Mouse (Mus musculus) liver (tissue): ENCODE measurements at regions not wholly inside any gene's neighbourhood (a gene's known extent, or its start where the extent isn't known, plus 50 kb on each side); places are given as distances from the start of the nearest gene placed in this dataset.

Experiments
- DNase-seq: peaks from one replicate; pipeline ENCODE4 v3.0.0-alpha.2; 2020; ENCODE audit warnings: mixed read lengths

DNA sequence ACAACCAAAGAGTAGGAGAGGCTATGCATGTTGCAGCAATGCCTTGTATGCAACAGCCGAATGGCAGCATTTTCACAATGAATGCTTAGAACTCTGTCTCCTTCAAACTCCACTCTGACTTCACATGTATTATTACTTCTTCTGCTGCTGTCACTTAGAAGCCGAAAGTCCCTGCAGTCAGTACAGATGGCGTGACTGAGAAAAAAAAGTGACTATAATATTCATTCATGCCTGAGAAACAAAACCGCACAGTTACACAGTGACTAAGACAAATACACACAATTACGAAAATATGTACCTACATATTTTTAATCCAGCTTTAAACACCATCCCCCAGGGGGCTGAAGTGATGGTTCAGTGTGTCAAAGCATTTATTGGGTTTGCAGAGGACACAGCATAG is 154.8 kb upstream of the Pitx2 start:
- DNase-seq: no peak

DNA sequence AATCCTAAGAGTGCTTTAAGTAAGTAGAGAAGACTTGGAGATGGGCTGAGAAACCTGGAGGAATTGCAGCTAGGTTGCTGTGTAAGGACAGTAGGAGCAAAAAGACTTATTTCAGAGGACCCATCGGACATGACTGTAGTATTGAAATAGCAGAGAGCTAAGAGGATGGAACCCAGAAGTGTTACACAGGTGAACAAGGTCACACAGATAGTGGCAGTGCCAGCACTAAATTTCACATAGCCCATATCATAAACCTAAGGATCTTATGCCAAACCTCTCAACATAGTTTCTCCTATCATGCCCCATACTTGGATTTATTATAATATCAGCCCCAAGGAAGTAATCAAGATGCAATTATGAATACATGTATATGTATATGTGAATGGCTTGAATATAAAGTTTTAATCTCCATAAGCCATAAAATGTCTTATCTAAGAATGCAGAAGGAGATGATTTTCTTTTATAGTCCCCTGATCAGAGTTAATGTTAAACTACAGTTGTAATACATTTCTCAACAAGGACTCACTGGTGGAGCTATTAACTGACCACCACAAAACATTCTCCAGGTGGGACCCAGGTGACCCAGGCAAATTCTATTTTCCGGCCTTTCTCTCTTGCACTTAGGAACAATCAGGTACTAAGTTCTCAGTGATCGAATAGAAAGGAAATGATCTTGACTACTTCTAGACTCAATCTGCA is 149.6 kb upstream of the Pitx2 start:
- DNase-seq: no peak

DNA sequence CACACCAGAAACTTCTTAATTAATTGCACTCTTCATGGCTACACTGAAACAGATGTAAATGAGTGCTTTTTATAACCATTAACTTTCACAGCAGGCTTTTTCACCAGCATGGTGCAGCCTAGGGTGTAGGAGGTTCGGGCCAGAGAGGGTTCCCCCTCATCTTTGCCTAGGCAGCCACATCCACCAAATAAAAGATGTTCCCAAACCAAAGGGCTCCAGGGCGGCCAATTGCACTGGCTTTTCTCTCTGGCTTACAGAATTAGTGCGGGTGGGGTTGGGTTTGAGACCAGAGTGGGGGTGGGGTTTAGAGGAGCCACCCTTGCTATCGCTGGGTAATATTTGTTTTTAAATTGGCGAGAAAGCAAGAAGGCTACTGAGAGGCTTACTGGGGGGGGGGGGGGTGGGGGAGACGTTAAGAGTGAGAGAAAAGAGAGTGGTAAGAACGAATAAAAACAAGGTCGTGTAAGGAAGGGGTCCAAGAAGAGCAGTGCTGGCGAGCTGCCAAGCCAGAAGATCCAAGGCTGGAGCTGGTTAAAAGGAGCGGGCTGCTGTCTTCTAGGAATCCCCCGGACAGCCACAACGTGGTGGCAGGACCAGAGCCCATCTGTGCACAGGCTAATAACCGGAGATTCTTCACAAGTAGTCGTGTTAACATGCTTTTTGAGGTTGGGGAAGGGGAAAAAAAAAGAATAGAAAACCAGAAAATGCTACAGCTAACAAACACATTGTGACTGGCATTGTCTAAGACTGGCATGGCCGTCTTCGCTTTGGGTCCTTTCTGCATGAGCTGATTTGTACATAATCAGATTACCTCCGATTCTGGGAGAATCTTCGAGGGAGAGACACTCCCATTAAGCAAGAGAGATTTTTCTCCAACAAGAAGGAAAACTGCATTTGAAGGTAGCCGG is 134.0 kb upstream of the Pitx2 start:
- peak; percentile 9 for DNase-seq

DNA sequence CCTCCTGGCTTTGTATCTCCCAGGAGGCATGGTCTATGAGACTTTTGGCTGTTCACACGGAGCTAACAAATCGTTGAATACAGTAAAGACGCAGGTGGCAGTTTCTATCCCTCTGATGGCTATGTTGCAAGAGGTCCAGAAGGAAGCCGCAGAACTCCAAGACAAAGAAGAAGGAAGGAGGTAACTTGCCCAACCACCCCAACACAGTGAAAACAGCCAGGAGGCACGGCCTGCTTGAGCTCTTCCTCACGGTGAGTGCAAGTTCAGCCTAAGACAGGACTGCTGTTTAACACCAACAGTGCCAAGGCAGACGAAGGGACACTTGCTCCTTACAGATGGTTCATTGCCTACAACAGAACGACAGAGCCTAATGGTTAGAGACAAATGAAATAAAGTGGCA is 130.0 kb upstream of the Pitx2 start:
- no peak for DNase-seq

DNA sequence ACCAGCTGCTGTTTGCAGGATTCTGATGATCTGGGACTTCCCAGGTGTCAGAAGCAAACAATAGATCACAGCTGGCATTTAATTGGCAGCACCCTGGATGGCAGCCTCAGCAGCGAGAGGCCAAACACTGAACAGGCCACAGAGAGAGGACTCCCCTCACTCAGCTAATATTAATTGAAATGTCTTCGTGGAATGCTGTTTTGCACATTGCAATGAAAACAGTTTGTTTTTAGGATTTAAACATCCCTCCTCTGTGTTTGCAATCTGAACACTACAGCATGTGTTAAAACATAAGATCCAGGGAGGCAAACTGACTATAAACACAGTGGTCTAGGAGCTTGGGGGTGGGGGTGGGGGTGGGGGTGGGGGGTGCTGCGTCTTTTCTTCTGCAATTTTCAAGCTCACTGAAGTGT is 129.2 kb upstream of the Pitx2 start:
- no peak for DNase-seq

DNA sequence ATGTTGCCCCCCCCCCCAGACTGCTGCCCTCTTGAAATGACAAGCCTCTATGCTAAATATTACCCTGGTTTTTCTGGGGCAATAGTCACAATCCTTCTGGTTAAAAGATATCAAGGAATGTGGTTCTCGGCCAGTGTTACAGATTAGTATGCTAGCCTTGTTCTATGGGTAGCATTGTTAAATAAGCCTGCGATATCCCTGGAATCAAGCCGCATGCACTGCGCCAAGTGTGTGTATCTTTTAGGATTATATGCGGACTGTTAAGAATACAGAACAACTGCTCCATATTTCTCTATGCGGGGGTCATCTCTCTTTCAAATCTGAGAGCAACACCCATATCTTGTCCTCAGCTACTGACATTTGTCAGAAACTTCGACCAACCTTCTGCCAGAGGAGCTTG is 128.7 kb upstream of the Pitx2 start:
- no peak for DNase-seq

DNA sequence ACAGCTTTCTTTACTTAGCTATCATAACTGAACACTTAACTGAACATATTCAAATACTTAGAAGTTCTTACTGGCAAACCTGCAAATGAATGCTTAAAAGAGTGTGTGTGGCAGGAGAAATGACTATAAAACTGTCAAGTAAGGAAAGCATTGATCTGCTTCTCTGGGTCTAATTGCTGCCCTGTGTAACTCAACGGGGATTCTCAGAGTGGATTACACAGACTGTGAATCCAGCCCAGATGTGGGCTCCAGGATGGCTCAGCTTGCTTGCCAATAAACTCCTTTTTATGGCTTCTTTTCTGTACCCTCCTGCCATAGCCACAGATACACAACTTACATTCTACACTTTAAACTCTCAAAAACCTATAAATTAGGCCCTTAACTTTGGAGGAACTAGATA is 123.3 kb upstream of the Pitx2 start:
- DNase-seq: no peak

DNA sequence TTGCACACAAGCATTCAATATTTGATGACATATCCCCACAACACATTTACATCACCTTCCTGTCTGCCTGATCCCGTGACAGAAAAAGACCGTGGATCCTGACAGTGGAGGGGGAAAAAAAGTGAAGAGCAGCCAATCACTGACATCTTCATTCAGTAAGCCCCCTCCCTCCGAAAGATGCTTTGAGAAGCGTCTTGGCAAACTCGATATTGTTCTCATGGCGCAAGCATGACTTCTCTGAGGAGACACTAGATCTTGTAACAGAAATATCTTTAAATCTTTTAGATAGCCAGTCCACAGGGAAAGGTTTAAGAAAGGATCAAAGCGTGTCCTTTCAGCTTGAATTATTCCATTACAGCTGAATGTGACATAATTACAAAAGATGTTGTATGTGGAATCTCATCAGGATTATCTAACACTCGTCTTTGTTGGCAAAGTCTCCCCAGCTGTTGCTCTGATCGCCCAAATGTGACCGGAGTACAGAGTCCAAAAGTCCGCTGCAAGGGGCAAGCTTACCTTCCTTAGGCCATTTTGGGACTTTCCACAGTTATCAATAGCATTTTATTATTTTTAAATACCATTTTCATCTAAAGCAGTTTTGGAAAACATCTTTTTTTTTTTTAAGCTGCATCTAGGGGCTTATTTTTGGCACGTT is 95.8 kb upstream of the Pitx2 start:
- DNase-seq: no peak

DNA sequence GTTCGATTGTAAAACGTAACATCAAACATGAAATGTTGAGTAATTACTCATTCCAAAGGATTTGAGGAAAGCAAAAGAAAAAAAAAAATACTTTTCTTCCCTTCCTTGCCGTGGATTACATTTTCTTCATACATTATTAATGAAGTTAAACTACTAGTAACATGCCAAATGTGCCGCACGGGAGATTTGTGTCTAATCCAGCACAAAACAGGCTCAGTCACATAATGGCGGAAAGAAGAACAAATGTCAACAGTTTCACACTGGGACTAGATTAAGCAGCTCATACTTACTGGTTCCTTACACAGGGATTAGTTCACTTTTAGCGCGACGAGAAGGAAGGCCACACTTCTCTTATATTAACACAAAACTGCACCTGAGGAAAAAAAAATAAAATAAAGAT is 94.9 kb upstream of the Pitx2 start:
- DNase-seq: no peak

DNA sequence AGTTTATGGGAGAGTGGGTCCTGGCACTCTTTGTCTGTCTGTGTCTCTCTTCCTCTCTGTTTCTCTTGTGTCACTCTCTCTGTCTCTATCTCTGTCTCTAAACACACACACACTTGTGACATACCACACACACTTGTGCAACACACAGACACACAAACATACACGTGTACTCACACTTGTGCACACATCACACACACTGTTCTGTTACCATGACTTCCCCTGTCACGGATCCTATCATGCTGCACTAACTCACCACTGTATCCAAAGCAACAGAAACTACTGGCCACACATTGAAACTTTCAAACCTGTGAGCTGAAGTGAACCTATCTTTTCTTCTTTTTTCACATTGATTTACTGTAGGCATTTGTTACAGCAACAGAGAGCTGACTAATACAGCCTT is 93.5 kb upstream of the Pitx2 start:
- no peak for DNase-seq

DNA sequence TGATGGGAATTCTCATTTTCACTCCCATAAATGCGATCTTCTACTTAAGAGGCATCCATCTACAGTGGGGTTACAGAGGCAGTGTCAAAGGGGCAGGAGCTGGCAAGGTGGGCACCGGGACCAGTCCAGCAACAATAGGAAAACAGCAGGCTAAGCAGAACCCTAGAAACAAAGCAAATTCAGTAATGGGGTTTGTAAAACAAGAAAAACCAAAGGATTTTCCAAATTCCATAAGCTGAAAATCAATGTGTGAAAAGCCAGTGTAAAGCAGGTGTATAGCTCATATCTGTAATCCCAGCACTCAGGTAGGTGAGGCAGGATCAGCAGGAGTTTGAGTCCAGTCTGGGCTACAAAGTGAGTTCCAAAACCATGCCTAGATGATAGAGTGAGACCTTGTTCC is 69.2 kb upstream of the Pitx2 start:
- DNase-seq: no peak

DNA sequence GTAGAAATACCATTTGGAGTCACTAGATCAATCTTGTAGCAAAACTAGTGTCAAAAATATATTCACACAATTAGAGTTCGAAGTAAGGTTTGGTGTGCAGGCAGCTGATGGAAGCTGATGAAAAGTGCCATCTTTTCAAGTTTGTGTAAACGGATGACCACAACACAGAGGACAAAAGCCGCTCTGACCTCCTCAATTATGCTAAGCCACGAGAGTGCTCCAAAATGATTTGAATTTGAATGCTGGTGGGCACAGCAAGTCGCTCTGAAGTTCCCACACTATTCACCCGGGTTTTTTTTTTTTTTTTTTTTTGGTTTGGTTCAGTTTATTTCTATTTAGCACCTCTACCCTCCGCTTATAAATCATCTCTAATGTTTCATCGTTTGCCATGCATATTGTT is 68.5 kb upstream of the Pitx2 start:
- DNase-seq: no peak

DNA sequence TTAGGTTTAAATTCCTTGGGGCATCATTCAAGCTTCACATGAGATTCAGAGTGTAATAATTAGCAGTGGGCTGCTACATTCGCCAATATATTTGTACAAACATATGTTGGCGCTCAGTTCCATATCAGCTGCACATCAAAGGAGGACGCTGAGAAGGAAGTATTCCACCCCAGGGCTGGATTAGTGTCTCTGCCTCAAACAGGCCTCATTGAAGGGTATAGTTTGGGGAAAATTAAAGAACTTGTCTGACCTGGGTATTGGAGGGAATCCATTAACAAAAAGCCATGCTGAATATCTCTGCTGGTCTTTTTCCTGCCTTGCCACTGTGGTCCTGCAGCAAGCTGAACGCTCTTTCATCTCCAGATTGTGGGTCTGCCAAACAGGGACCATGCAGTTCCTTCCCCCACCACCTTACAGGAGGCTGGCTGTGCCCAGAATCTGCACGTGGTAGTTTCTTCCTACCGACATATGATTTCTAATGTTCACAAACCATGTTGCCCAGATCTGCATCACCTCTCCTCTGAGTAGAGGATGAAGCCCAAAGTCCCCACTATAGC is 67.7 kb upstream of the Pitx2 start:
- DNase-seq: no peak
